Mouse (Mus musculus): Measurements from ENCODE around the gene Mtfr1l. TPM values are rescaled to one million over a fixed set of nuclear protein-coding genes. Genes with fewer than 3 reads are reported as not detected.

The Mtfr1l gene
- polyA plus RNA-seq, 1 experiment, result 37.4 TPM

DNA sequence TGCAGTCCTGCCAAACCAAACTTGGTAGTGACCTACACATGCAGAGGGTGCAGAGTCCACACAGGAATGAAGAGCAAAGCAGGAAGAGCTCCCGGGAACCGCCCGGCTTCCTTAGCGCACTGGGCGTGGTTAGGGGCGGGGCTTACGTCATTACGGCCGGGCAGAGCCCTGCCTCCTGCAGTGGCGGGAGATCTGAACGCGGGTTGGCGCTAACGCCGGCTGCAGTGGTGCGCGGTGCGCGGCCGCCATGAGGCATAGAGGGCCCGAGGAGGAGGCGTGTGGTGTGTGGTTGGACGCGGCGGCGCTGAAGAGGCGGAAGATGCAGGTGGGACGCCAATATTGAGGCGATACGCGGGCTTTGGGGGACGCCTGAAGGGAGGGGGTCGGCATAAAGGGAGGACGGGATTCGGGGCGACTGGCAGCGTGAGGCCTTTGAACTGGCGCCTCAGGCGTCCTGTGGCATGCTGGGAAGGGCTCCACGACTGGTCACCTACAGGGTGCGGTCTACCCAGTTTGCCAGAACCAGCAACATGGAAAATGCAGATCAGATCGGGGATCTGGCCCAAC is 24.3 kb downstream of the Mtfr1l start, which contains the start of gene Aunip:
Aunip (plus strand) TSS at position 155 of the 567 bp plus-strand sequence.
- H3K27ac ChIP-seq (ENCODE audit: insufficient read depth, low read length), result no peak within 1 kb of the TSS
- DNase-seq (ENCODE audit: low read depth in 1 of 2, low spot score in 2 of 2), result peak; percentile 58 to 76

GRCm38 (mm10) chr4:134510396-134510795 is 24.8 kb downstream of the Mtfr1l start:
- Histone ChIP-seq H3K36me3 (ENCODE audit: control insufficient read depth, insufficient read depth, low read length) (no peaks in the 10 kb centered on the region; the same call in 1 of the 2 replicates), H3K4me3 (ENCODE audit: extremely low read depth, insufficient read depth, insufficient read length) (no peak overlapping the region), H3K27me3 (ENCODE audit: control insufficient read depth, insufficient read depth, low read length) (0 out of 2 replicates have a peak, but pooled peaks cover 1% of the 10 kb centered on the region), H3K4me1 (ENCODE audit: control insufficient read depth, insufficient read depth, insufficient read length) (peaks cover 6% of the 10 kb centered on the region; the same call in 1 of the 2 replicates), H3K27ac (ENCODE audit: insufficient read depth, low read length) (no peak overlapping the region)
- TF ChIP-seq CTCF (IDR thresholded peaks at IDR 0.05; ENCODE audit: extremely low read depth, insufficient read depth, insufficient read length, insufficient replicate concordance) (no peak), POLR2A (IDR thresholded peaks at IDR 0.05; ENCODE audit: low read depth, low read length) (no peak)
- 94% methylated on average over 4 of the region's 4 CpGs for WGBS
- no peak for DNase-seq (ENCODE audit: low read depth in 1 of 2, low spot score in 2 of 2)

More for the DNA sequence above, 24.3 kb downstream of the Mtfr1l start, which contains the start of gene Aunip:
- Histone ChIP-seq H3K36me3 (ENCODE audit: control insufficient read depth, insufficient read depth, low read length) (no peaks in the 10 kb centered on the region; the same call in 1 of the 2 replicates), H3K4me3 (ENCODE audit: extremely low read depth, insufficient read depth, insufficient read length) (peak within 1 kb of the TSS; percentile 59), H3K27me3 (ENCODE audit: control insufficient read depth, insufficient read depth, low read length) (0 out of 2 replicates have a peak, but pooled peaks cover 1% of the 10 kb centered on the region), H3K4me1 (ENCODE audit: control insufficient read depth, insufficient read depth, insufficient read length) (peaks cover 6% of the 10 kb centered on the region; the same call in 1 of the 2 replicates)
- TF ChIP-seq POLR2A (IDR thresholded peaks at IDR 0.05; ENCODE audit: low read depth, low read length) (no peak; the same call in 1 of the 2 replicates), CTCF (IDR thresholded peaks at IDR 0.05; ENCODE audit: extremely low read depth, insufficient read depth, insufficient read length, insufficient replicate concordance) (no peak)
- under 1% methylated on average over 42 of the region's 42 CpGs for WGBS

GRCm38 (mm10) chr4:134506713-134507112 is 28.5 kb downstream of the Mtfr1l start:
- DNase-seq (ENCODE audit: low read depth in 1 of 2, low spot score in 2 of 2), result no peak
- Histone ChIP-seq H3K27me3 (ENCODE audit: control insufficient read depth, insufficient read depth, low read length) (no peaks in the 10 kb centered on the region), H3K27ac (ENCODE audit: insufficient read depth, low read length) (no peak overlapping the region), H3K36me3 (ENCODE audit: control insufficient read depth, insufficient read depth, low read length) (no peaks in the 10 kb centered on the region; the same call in 1 of the 2 replicates), H3K4me1 (ENCODE audit: control insufficient read depth, insufficient read depth, insufficient read length) (peaks cover 3% of the 10 kb centered on the region; the same call in 1 of the 2 replicates), H3K4me3 (ENCODE audit: extremely low read depth, insufficient read depth, insufficient read length) (no peak overlapping the region)
- TF ChIP-seq POLR2A (IDR thresholded peaks at IDR 0.05; ENCODE audit: low read depth, low read length) (no peak), CTCF (IDR thresholded peaks at IDR 0.05; ENCODE audit: extremely low read depth, insufficient read depth, insufficient read length, insufficient replicate concordance) (no peak)
- WGBS, result 94% methylated on average over 19 of the region's 19 CpGs

- WGBS, result 54% methylated on average over 3 of the region's 4 CpGs
- no peak overlapping the region for H3K27ac ChIP-seq (ENCODE audit: insufficient read depth, low read length)
- no peak overlapping the region for H3K4me3 ChIP-seq (ENCODE audit: extremely low read depth, insufficient read depth, insufficient read length)
- H3K27me3 ChIP-seq (ENCODE audit: control insufficient read depth, insufficient read depth, low read length), result no peaks in the 10 kb centered on the region
- DNase-seq (ENCODE audit: low read depth in 1 of 2, low spot score in 2 of 2), result no peak
- no peak for TF ChIP-seq CTCF (IDR thresholded peaks at IDR 0.05; ENCODE audit: extremely low read depth, insufficient read depth, insufficient read length, insufficient replicate concordance)
- TF ChIP-seq POLR2A (IDR thresholded peaks at IDR 0.05; ENCODE audit: low read depth, low read length), result no peak
- H3K36me3 ChIP-seq (ENCODE audit: control insufficient read depth, insufficient read depth, low read length), result no peaks in the 10 kb centered on the region; the same call in 1 of the 2 replicates
- peaks cover under 1% of the 10 kb centered on the region; the same call in 1 of the 2 replicates for H3K4me1 ChIP-seq (ENCODE audit: control insufficient read depth, insufficient read depth, insufficient read length)
Observed at GRCm38 (mm10) chr4:134505966-134506594, 29.1 kb downstream of the Mtfr1l start.

GRCm38 (mm10) chr4:134505303-134505789 is 29.8 kb downstream of the Mtfr1l start:
- 71% methylated on average over 4 of the region's 4 CpGs for WGBS
- no peak overlapping the region for H3K4me3 ChIP-seq (ENCODE audit: extremely low read depth, insufficient read depth, insufficient read length)
- H3K4me1 ChIP-seq (ENCODE audit: control insufficient read depth, insufficient read depth, insufficient read length), result no peaks in the 10 kb centered on the region
- no peak overlapping the region for H3K27ac ChIP-seq (ENCODE audit: insufficient read depth, low read length)
- H3K27me3 ChIP-seq (ENCODE audit: control insufficient read depth, insufficient read depth, low read length), result no peaks in the 10 kb centered on the region
- no peaks in the 10 kb centered on the region; the same call in 1 of the 2 replicates for H3K36me3 ChIP-seq (ENCODE audit: control insufficient read depth, insufficient read depth, low read length)
- TF ChIP-seq CTCF (IDR thresholded peaks at IDR 0.05; ENCODE audit: extremely low read depth, insufficient read depth, insufficient read length, insufficient replicate concordance) (no peak), POLR2A (IDR thresholded peaks at IDR 0.05; ENCODE audit: low read depth, low read length) (no peak)
- DNase-seq (ENCODE audit: low read depth in 1 of 2, low spot score in 2 of 2), result no peak

GRCm38 (mm10) chr4:134503686-134504357 is 31.4 kb downstream of the Mtfr1l start:
- no peak overlapping the region for H3K27ac ChIP-seq (ENCODE audit: insufficient read depth, low read length)
- no peaks in the 10 kb centered on the region; the same call in 1 of the 2 replicates for H3K36me3 ChIP-seq (ENCODE audit: control insufficient read depth, insufficient read depth, low read length)
- no peak for DNase-seq (ENCODE audit: low read depth in 1 of 2, low spot score in 2 of 2)
- no peak for TF ChIP-seq CTCF (IDR thresholded peaks at IDR 0.05; ENCODE audit: extremely low read depth, insufficient read depth, insufficient read length, insufficient replicate concordance)
- H3K27me3 ChIP-seq (ENCODE audit: control insufficient read depth, insufficient read depth, low read length), result no peaks in the 10 kb centered on the region
- no peak overlapping the region for H3K4me3 ChIP-seq (ENCODE audit: extremely low read depth, insufficient read depth, insufficient read length)
- H3K4me1 ChIP-seq (ENCODE audit: control insufficient read depth, insufficient read depth, insufficient read length), result no peaks in the 10 kb centered on the region
- 77% methylated on average over 4 of the region's 4 CpGs for WGBS
